Mouse (Mus musculus): ENCODE data around the gene Wbp1.

DNA sequence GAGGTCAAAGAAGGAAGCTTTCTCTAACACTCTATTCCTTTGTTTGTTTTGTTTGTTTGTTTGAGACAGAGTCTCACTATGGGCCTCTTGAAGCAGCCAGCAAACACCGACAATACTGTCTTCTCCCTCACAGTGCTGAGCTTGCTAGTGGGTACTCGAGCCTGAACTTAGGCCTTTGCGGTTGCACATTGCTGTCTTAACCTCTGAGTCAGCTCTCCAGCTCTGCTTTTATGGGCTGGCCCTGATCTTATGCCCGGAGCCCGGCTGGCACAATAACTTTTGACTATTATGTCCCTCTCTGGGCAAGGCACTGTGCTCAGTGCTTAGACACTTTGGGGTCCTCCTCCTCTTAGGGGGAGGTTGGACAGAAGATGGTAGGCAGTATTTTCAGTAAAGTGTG is 48.5 kb upstream of the Wbp1 start:
- no peak for TF ChIP-seq CTCF (IDR thresholded peaks at IDR 0.05)
- TF ChIP-seq POLR2A (IDR thresholded peaks at IDR 0.05; ENCODE audit: insufficient read depth, low read depth, low read length): no peak

All from heart, adult 2 months (tissue).